Mouse (Mus musculus) ES-Bruce4 (cell line): ENCODE data around the gene Tle3. TPM values are rescaled to one million over a fixed set of nuclear protein-coding genes. Genes with fewer than 3 reads are reported as not detected.

Experiments used
- H3K27ac ChIP-seq: 2 replicates; pipeline ENCODE4 v1.5.1; 2012; ENCODE audit warnings: low read length, inconsistent platforms; ENCODE audit not compliant: insufficient read depth
- H3K27me3 ChIP-seq: 2 replicates; pipeline ENCODE4 v1.6.1; 2012; ENCODE audit warnings: mild to moderate bottlenecking, low read length, inconsistent platforms; ENCODE audit not compliant: control insufficient read depth, poor library complexity, insufficient read depth, severe bottlenecking
- H3K36me3 ChIP-seq: 2 replicates; pipeline ENCODE4 v1.6.1; 2012; ENCODE audit warnings: inconsistent platforms, mild to moderate bottlenecking, low read length, moderate library complexity; ENCODE audit not compliant: control insufficient read depth, poor library complexity, insufficient read depth, severe bottlenecking
- H3K4me1 ChIP-seq: one replicate; pipeline ENCODE4 v1.8.1; 2011; ENCODE audit warnings: low read length; ENCODE audit not compliant: control insufficient read depth, insufficient read depth
- H3K4me3 ChIP-seq: 2 replicates; pipeline ENCODE4 v1.5.1; 2011; ENCODE audit warnings: low read depth, mild to moderate bottlenecking, low read length
- H3K9ac ChIP-seq: 2 replicates; pipeline ENCODE4 v1.6.1; 2012; ENCODE audit warnings: low read depth, mild to moderate bottlenecking, inconsistent platforms; ENCODE audit not compliant: poor library complexity, severe bottlenecking
- H3K9me3 ChIP-seq: replicated peaks from 2 replicates; pipeline ENCODE4 v1.6.1; 2012; ENCODE audit warnings: mild to moderate bottlenecking, low read length, inconsistent platforms; ENCODE audit not compliant: control insufficient read depth, poor library complexity, insufficient read depth, severe bottlenecking
- CTCF ChIP-seq: IDR thresholded peaks from one replicate; pipeline ENCODE4 v1.8.1; 2011; ENCODE audit warnings: low read depth, low read length
- EP300 ChIP-seq: IDR thresholded peaks from 2 replicates; pipeline ENCODE4 v1.6.1; 2011; ENCODE audit warnings: low read depth, low read length; ENCODE audit not compliant: insufficient read depth
- POLR2A ChIP-seq: IDR thresholded peaks from one replicate; pipeline ENCODE4 v1.8.1; 2011; ENCODE audit warnings: low read length; ENCODE audit not compliant: insufficient read depth
- polyA plus RNA-seq: library from polyadenylated mRNA; stranded (reverse); fragments of >200 nt; gene quantifications from 2 replicates; pipeline ENCODE4 v1.2.4, GENCODE M21; 2011; ENCODE audit warnings: low read depth; ENCODE audit not compliant: missing spikeins, insufficient read depth, insufficient read length

The Tle3 gene
- polyA plus RNA-seq, 1 experiment = 146 TPM

GRCm38 (mm10) chr9:61375802-61376561 is 3.8 kb downstream of the Tle3 start:
- Histone ChIP-seq H3K9ac (no peak overlapping the region), H3K4me3 (no peak overlapping the region), H3K27me3 (no peaks in the 10 kb centered on the region), H3K4me1 (peaks cover 7% of the 10 kb centered on the region), H3K27ac (peak overlapping the region; percentile 7; the same call in 1 of the 2 replicates), H3K9me3 (no peaks in the 10 kb centered on the region), H3K36me3 (peaks cover 35% of the 10 kb centered on the region)
- TF ChIP-seq CTCF (no peak), EP300 (0 out of 2 replicates have a peak, but pooled peaks have one; percentile 57)

DNA sequence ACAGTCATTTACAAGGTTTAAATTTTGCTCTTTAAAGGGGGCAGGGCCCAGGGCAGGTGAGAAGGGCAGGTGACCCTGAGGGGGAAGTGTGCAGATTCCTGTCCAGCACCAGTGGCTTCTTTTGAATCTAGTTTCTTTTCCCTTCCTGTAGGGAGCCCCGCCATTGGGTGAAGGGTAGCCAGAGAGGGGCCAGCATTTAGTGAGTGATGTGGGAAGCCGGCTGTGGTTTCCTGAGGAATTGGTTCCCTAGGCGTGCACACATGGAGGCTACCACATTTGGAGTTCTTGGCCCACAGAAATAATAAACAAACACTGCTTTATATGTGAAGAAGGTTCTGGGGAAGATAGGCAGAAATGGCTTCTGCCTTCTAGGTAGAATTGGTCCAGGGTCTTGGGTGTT is 4.5 kb downstream of the Tle3 start:
- TF ChIP-seq CTCF = no peak
- TF ChIP-seq POLR2A = no peak
- no peak for TF ChIP-seq EP300
- Histone ChIP-seq H3K36me3 (peaks cover 35% of the 10 kb centered on the region), H3K27me3 (no peaks in the 10 kb centered on the region), H3K9ac (peak overlapping the region; percentile 29; the same call in 1 of the 2 replicates), H3K4me1 (peaks cover 10% of the 10 kb centered on the region), H3K27ac (peak overlapping the region; percentile 78; the same call in 1 of the 2 replicates), H3K9me3 (no peaks in the 10 kb centered on the region), H3K4me3 (no peak overlapping the region)

- peak overlapping the region; percentile 78; the same call in 1 of the 2 replicates for H3K27ac ChIP-seq
- TF ChIP-seq EP300 = peak; percentile 52; the same call in 1 of the 2 replicates
- TF ChIP-seq POLR2A = no peak
Observed at GRCm38 (mm10) chr9:61377706-61378479, 5.7 kb downstream of the Tle3 start.

GRCm38 (mm10) chr9:61378516-61378915 is 6.3 kb downstream of the Tle3 start:
- Histone ChIP-seq H3K27me3 (no peaks in the 10 kb centered on the region), H3K9ac (no peak overlapping the region), H3K36me3 (peaks cover 35% of the 10 kb centered on the region), H3K9me3 (no peaks in the 10 kb centered on the region), H3K4me3 (no peak overlapping the region), H3K4me1 (peaks cover 10% of the 10 kb centered on the region), H3K27ac (no peak overlapping the region)
- no peak for TF ChIP-seq CTCF
- TF ChIP-seq POLR2A = no peak
- TF ChIP-seq EP300 = no peak

More at GRCm38 (mm10) chr9:61377706-61378479, 5.7 kb downstream of the Tle3 start:
- Histone ChIP-seq H3K27me3 (no peaks in the 10 kb centered on the region), H3K9me3 (no peaks in the 10 kb centered on the region), H3K36me3 (peaks cover 35% of the 10 kb centered on the region), H3K4me3 (no peak overlapping the region), H3K4me1 (peaks cover 10% of the 10 kb centered on the region), H3K9ac (no peak overlapping the region)

DNA sequence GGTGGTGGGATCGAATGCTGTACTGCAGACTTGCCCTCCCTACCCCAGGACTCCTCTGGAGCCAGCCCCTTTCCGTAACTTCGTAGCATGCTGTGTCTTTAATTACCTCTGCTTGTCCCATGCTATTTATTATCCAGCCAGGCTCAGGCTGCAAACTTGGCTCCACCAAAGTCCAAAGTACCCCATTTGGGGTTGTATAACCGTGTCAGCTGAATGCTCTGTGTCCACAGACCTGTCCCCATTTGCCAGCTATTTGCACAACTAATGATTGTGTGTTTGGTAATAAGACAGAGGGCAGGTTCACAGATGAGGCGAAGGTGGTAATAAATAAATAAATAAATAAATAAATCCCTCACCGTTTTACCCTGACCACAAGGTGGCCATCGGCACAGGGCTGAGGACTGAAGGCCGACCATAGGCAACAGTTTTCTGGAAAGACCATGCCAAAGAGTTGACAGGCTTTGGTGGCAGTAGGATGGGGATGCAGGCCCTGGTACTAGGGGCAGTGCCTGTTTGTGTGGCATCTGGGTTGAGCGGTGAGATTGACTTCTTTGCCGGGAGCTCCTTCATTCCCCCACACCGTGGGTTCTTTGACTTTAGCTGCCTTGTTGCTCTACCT is 7.0 kb downstream of the Tle3 start:
- H3K9ac ChIP-seq = no peak overlapping the region
- H3K27me3 ChIP-seq = no peaks in the 10 kb centered on the region
- H3K27ac ChIP-seq = no peak overlapping the region
- H3K36me3 ChIP-seq = peaks cover 35% of the 10 kb centered on the region
- no peak for TF ChIP-seq POLR2A
- no peak for TF ChIP-seq EP300
- no peak for TF ChIP-seq CTCF
- peaks cover 10% of the 10 kb centered on the region for H3K4me1 ChIP-seq
- no peaks in the 10 kb centered on the region for H3K9me3 ChIP-seq
- H3K4me3 ChIP-seq = no peak overlapping the region
